Mouse (Mus musculus) lung, adult 2 months (tissue): Measurements from ENCODE around the gene Glt8d2.

Experiments
- CTCF ChIP-seq: fragments of 200-500 bp; IDR thresholded peaks from 2 replicates; pipeline ENCODE4 v1.5.1; 2011; ENCODE audit warnings: mild to moderate bottlenecking, low read length, control low read depth; ENCODE audit not compliant: insufficient read depth
- POLR2A ChIP-seq: fragments of 200-500 bp; IDR thresholded peaks from 2 replicates; pipeline ENCODE4 v1.6.1; 2011; ENCODE audit warnings: low read depth, mild to moderate bottlenecking, control low read depth, low read length, borderline replicate concordance; ENCODE audit errors: extremely low read depth

DNA sequence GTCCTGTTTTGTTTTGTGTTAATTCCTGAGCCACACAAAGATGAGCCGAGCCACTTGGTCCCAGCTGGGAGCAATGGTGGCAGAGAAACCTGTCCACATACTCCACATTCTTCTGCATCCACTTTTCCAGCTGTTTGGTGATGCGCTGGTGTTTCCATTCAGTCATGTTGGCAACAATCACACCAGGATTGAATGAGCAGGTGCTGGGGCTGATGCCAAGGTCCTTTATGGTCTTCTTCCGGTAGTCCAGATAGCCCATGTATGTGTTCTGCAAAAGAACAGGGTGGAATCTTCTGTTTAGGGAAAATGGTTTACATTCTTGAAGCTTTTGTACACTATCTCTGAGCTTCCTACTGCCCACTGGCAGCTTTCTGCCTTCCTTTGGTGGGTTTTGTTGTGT lies 35.9 kb downstream of the Glt8d2 start:
- TF ChIP-seq CTCF (no peak), POLR2A (no peak)
